Mouse (Mus musculus) lung, embryonic 16.5 days (tissue): ENCODE data around the gene Chchd10. TPM values are rescaled to one million over a fixed set of nuclear protein-coding genes. Genes with fewer than 3 reads are reported as not detected.

Experiments used
- ATAC-seq: fragments of 200-750 bp; cut with Nextera tagmentation; 2 replicates; pipeline ENCODE4 v1.8.0; 2017; ENCODE audit warnings: low read depth, mild to moderate bottlenecking, moderate library complexity
- H3K27ac ChIP-seq: fragments of 300-500 bp; sonication (generic); 2 replicates; pipeline ENCODE4 v1.5.1; 2014; ENCODE audit warnings: mild to moderate bottlenecking, control low read depth, low read length
- H3K27me3 ChIP-seq: fragments of 300-500 bp; sonication (generic); 2 replicates; pipeline ENCODE4 v1.6.1; 2014; ENCODE audit warnings: low read depth, low read length, mixed read lengths; ENCODE audit not compliant: control insufficient read depth, insufficient read depth
- H3K36me3 ChIP-seq: fragments of 300-500 bp; sonication (generic); 2 replicates; pipeline ENCODE4 v1.6.1; 2014; ENCODE audit warnings: low read length; ENCODE audit not compliant: control insufficient read depth, insufficient read depth
- H3K4me1 ChIP-seq: fragments of 300-500 bp; sonication (generic); replicated peaks from 2 replicates; pipeline ENCODE4 v1.6.1; 2014; ENCODE audit warnings: low read length, mixed read lengths; ENCODE audit not compliant: control insufficient read depth, insufficient read depth
- H3K4me2 ChIP-seq: fragments of 300-500 bp; sonication (generic); 2 replicates; pipeline ENCODE4 v1.6.1; 2014; ENCODE audit warnings: low read depth, low read length, control low read depth
- H3K4me3 ChIP-seq: fragments of 300-500 bp; sonication (generic); 2 replicates; pipeline ENCODE4 v1.5.1; 2014; ENCODE audit warnings: mild to moderate bottlenecking, low read length, control low read depth
- H3K9ac ChIP-seq: fragments of 300-500 bp; sonication (generic); 2 replicates; pipeline ENCODE4 v1.6.1; 2014; ENCODE audit warnings: low read length, control low read depth
- H3K9me3 ChIP-seq: fragments of 300-500 bp; sonication (generic); 2 replicates; pipeline ENCODE4 v1.6.1; 2016; ENCODE audit warnings: low read length; ENCODE audit not compliant: control insufficient read depth
- WGBS: fragments of 180-500 bp; shearing (Covaris S2); extraction: QIAGEN DNeasy Blood & Tissue Kit; methylation state at CpG from one replicate; pipeline ENCODE4 v1.1.7; 2014; 5-methylcytosine and 5-hydroxymethylcytosine counted together
- polyA plus RNA-seq: library from polyadenylated mRNA; unstranded; fragments of >200 nt; fragmentation: Nextera tagmentation; extraction: Ambion mirVana; gene quantifications from 2 replicates; pipeline ENCODE4 v1.2.1, GENCODE M21; 2015

Chchd10 gene
- polyA plus RNA-seq, 1 experiment from 2014 or later, result 68.7 TPM

GRCm38 (mm10) chr10:75919026-75919425 is 13.9 kb upstream of the Chchd10 start:
- no peak overlapping the region for H3K27ac ChIP-seq
- no peaks in the 10 kb centered on the region for H3K27me3 ChIP-seq
- no peak overlapping the region for H3K4me3 ChIP-seq
- no peaks in the 10 kb centered on the region for H3K9me3 ChIP-seq
- peaks cover 24% of the 10 kb centered on the region for H3K4me1 ChIP-seq
- H3K9ac ChIP-seq, result no peak overlapping the region
- no peak for ATAC-seq
- H3K4me2 ChIP-seq, result no peak overlapping the region
- H3K36me3 ChIP-seq, result peaks cover 17% of the 10 kb centered on the region
- WGBS, result 57% methylated on average over 5 of the region's 5 CpGs

DNA sequence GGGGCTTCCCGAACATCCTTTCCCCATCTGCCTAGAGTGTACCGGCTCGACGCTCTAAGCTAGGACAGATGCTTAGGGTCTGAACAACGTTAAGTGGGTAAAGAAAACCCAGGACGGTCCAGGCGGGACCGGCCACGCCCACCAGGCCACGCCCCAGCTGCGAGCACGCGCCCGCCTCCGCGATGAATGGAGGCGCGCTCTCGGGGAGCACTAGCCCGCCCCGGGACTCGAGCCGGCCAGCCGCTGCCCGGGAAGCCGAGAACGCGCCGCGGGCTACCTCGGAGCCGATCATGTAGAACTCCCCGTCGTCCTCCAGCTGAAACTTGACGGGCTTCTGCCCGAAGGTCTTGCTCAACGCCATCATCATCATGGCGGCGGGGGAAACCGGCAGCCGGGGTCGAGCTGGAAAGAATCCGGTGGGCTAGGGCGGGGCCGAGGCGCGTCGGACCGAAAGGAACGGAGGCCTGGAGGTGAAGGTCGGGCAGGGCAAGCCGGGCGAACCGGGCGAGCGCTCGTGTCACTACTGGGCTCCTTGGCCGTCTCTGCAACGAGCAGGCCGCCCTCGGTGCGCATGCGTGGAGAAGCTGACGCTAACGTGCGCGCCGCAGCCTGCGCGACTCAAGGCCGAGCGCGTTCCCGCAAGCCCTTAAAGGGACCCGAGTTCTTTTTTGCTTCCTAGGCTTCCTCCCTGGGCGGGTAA is 11.8 kb upstream of the Chchd10 start, which contains the start of gene Smarcb1:
TSS of gene Smarcb1 (minus strand) at position 592 of the 700 bp plus-strand sequence.
- H3K9me3 ChIP-seq, result no peaks in the 10 kb centered on the region
- ATAC-seq, result peak; percentile 92
- no peaks in the 10 kb centered on the region for H3K27me3 ChIP-seq
- H3K4me3 ChIP-seq, result peak within 1 kb of the TSS; percentile 95
- H3K9ac ChIP-seq, result peak within 1 kb of the TSS; percentile 98
- peak within 1 kb of the TSS; percentile 90 for H3K4me2 ChIP-seq
- peaks cover 24% of the 10 kb centered on the region for H3K4me1 ChIP-seq
- peaks cover 10% of the 10 kb centered on the region for H3K36me3 ChIP-seq
- under 1% methylated on average over 76 of the region's 76 CpGs for WGBS
- peak within 1 kb of the TSS; percentile 96 for H3K27ac ChIP-seq

GRCm38 (mm10) chr10:75921726-75922560 is 11.0 kb upstream of the Chchd10 start:
- H3K9ac ChIP-seq, result peak overlapping the region; percentile 98
- H3K4me3 ChIP-seq, result peak overlapping the region; percentile 95
- H3K9me3 ChIP-seq, result no peaks in the 10 kb centered on the region
- peaks cover 24% of the 10 kb centered on the region for H3K4me1 ChIP-seq
- H3K27ac ChIP-seq, result peak overlapping the region; percentile 90
- H3K36me3 ChIP-seq, result peaks cover 10% of the 10 kb centered on the region
- no peaks in the 10 kb centered on the region for H3K27me3 ChIP-seq
- WGBS, result 3% methylated on average over 22 of the region's 22 CpGs
- peak overlapping the region; percentile 70 for H3K4me2 ChIP-seq
- peak; percentile 35 for ATAC-seq

- H3K4me2 ChIP-seq, result no peak overlapping the region
- no peaks in the 10 kb centered on the region for H3K27me3 ChIP-seq
- H3K4me1 ChIP-seq, result peaks cover 14% of the 10 kb centered on the region
- no peak overlapping the region for H3K4me3 ChIP-seq
- no peak overlapping the region for H3K9ac ChIP-seq
- peaks cover 8% of the 10 kb centered on the region; the same call in 1 of the 2 replicates for H3K36me3 ChIP-seq
- no peak overlapping the region for H3K27ac ChIP-seq
- ATAC-seq, result no peak
- 57% methylated on average over 2 of the region's 2 CpGs for WGBS
- H3K9me3 ChIP-seq, result no peaks in the 10 kb centered on the region
These were observed 8.6 kb upstream of the Chchd10 start for GRCm38 (mm10) chr10:75924324-75924723.

GRCm38 (mm10) chr10:75926396-75926795 is 6.5 kb upstream of the Chchd10 start:
- Histone ChIP-seq H3K4me2 (no peak overlapping the region), H3K9me3 (no peaks in the 10 kb centered on the region), H3K27me3 (0 out of 2 replicates have a peak, but pooled peaks cover 2% of the 10 kb centered on the region), H3K4me3 (no peak overlapping the region), H3K36me3 (peaks cover 8% of the 10 kb centered on the region; the same call in 1 of the 2 replicates), H3K27ac (no peak overlapping the region), H3K9ac (no peak overlapping the region), H3K4me1 (peaks cover 21% of the 10 kb centered on the region)
- WGBS, result 74% methylated on average over 13 of the region's 13 CpGs
- no peak for ATAC-seq

DNA sequence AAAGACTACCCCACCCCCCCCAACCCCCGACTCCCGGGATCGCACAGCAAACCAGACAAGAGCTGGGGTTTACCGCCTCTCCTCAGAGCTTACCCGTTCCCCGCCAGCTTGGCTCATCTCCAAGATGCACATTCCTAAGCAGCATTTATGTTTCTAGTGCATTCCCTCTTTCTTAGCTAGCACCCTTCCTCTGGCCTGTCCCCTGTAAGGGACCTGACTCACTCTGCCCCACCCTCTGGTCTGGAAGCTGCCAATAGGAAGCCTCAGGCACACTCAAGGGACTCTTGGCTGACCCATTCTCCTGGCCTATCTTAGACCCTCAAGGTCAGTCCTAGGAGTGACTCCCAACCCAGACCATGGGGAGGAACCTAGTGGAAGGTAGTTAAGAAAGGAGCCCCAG is 2.6 kb upstream of the Chchd10 start:
- Histone ChIP-seq H3K27ac (peak overlapping the region; percentile 47; the same call in 1 of the 2 replicates), H3K27me3 (0 out of 2 replicates have a peak, but pooled peaks cover 4% of the 10 kb centered on the region), H3K36me3 (peaks cover 4% of the 10 kb centered on the region; the same call in 1 of the 2 replicates), H3K9ac (no peak overlapping the region; the same call in 1 of the 2 replicates), H3K4me2 (peak overlapping the region; percentile 96), H3K4me3 (peak overlapping the region; percentile 64), H3K4me1 (peaks cover 29% of the 10 kb centered on the region), H3K9me3 (no peaks in the 10 kb centered on the region)
- peak; percentile 67 for ATAC-seq
- WGBS, result 8% methylated on average over 6 of the region's 6 CpGs

- no peaks in the 10 kb centered on the region for H3K9me3 ChIP-seq
- peak overlapping the region; percentile 84 for H3K27ac ChIP-seq
- H3K9ac ChIP-seq, result peak overlapping the region; percentile 85
- H3K36me3 ChIP-seq, result 0 out of 2 replicates have a peak, but pooled peaks cover 4% of the 10 kb centered on the region
- H3K4me2 ChIP-seq, result peak overlapping the region; percentile 96
- H3K4me1 ChIP-seq, result peaks cover 31% of the 10 kb centered on the region
- ATAC-seq, result no peak
- 16% methylated on average over 7 of the region's 7 CpGs for WGBS
- H3K27me3 ChIP-seq, result peaks cover 9% of the 10 kb centered on the region
- H3K4me3 ChIP-seq, result peak overlapping the region; percentile 64
These were observed 1.6 kb upstream of the Chchd10 start for GRCm38 (mm10) chr10:75931311-75931710.

- peak; percentile 79 for ATAC-seq
- peak overlapping the region; percentile 85 for H3K9ac ChIP-seq
- H3K27me3 ChIP-seq, result peaks cover 14% of the 10 kb centered on the region
- H3K4me3 ChIP-seq, result peak overlapping the region; percentile 64
- WGBS, result under 1% methylated on average over 35 of the region's 44 CpGs
- H3K9me3 ChIP-seq, result no peaks in the 10 kb centered on the region
- H3K4me1 ChIP-seq, result peaks cover 31% of the 10 kb centered on the region
- peak overlapping the region; percentile 96 for H3K4me2 ChIP-seq
- peak overlapping the region; percentile 84 for H3K27ac ChIP-seq
- H3K36me3 ChIP-seq, result 0 out of 2 replicates have a peak, but pooled peaks cover 2% of the 10 kb centered on the region
These were observed 750 bp upstream of the Chchd10 start for GRCm38 (mm10) chr10:75932081-75932678.
